Mouse (Mus musculus): Measurements from ENCODE around the gene Calcb. TPM values are rescaled to one million over a fixed set of nuclear protein-coding genes. Genes with fewer than 3 reads are reported as not detected.

The Calcb gene
- polyA plus RNA-seq, 1 experiment from 2014 or later: 0.75 TPM

DNA sequence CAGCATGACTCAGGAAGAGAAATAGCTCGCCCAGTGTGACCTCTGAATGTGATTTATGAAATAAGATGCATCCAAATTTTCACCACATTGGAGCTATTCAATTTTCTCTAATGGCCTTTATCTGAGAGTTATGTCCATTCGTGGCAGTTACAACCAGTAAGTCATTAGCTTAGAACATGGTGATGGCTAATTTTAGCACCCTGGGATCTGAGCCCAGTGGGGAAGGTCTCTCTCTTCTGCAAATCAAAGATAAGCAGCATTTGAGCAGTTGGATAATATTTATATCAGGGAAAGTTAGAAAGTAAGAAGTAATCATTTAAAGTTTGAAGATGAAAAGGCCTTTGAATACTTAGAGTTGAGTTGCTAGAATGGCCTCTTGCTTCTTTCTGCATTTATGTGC lies 44.2 kb downstream of the Calcb start:
- H3K9ac ChIP-seq (replicated peaks): no peak overlapping the region
- no peaks in the 10 kb centered on the region for H3K9me3 ChIP-seq
- no peaks in the 10 kb centered on the region for H3K36me3 ChIP-seq
- 84% methylated on average over 2 of the region's 2 CpGs for WGBS
- ATAC-seq (ENCODE audit: low FRiP score, low read depth): no peak
- H3K4me1 ChIP-seq: no peaks in the 10 kb centered on the region
- H3K27ac ChIP-seq (replicated peaks): no peak overlapping the region
- H3K4me3 ChIP-seq: no peak overlapping the region
- no peak overlapping the region for H3K4me2 ChIP-seq (replicated peaks)
- no peaks in the 10 kb centered on the region for H3K27me3 ChIP-seq

DNA sequence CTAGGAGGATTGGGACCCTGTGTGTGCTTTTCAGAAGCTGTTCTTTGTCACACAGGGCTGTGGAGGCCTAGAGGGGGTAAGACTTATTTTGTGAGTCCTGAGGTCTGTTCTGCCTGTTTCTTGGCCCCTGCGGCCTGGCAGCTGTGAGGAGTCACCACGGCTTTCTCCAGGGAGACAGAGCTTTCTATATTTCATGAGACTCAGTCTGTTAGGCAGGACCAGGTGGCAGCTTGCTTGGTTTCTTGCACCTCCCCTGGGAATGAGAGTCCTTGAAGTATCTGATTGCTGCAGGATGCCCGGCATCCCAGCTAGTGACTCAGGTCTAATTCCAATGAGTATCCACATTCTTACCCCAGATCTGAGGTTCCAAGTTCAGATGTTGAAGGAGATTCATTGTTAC lies 46.8 kb downstream of the Calcb start:
- H3K9ac ChIP-seq (replicated peaks): no peak overlapping the region
- H3K27me3 ChIP-seq: no peaks in the 10 kb centered on the region
- no peaks in the 10 kb centered on the region for H3K36me3 ChIP-seq
- 80% methylated on average over 3 of the region's 3 CpGs for WGBS
- H3K4me1 ChIP-seq: no peaks in the 10 kb centered on the region
- no peak overlapping the region for H3K27ac ChIP-seq (replicated peaks)
- H3K4me2 ChIP-seq (replicated peaks): no peak overlapping the region
- H3K4me3 ChIP-seq: no peak overlapping the region
- ATAC-seq (ENCODE audit: low FRiP score, low read depth): no peak
- H3K9me3 ChIP-seq: no peaks in the 10 kb centered on the region

DNA sequence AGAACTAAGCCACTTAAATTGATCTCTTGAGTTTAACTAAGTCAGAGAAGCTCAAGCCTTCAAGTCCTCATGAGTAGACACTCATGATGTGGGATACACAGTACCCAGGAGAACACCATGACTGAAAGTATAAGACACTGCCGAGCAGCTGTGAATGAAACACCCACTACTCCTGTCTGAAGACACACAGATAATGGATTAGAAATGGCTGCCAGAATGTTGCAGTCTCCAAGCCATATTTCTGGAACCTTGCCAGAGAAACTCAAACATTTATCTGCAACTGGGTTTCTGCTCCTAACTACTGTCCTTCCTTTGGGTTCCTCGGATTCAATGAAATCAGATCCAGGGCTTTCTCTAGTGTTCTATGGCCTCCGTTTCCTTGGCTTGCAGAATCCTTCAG lies 48.1 kb downstream of the Calcb start:
- Histone ChIP-seq H3K9me3 (no peaks in the 10 kb centered on the region), H3K4me2 (replicated peaks) (no peak overlapping the region), H3K4me1 (no peaks in the 10 kb centered on the region), H3K27ac (replicated peaks) (no peak overlapping the region), H3K36me3 (no peaks in the 10 kb centered on the region), H3K27me3 (no peaks in the 10 kb centered on the region), H3K9ac (replicated peaks) (no peak overlapping the region), H3K4me3 (no peak overlapping the region)
- no peak for ATAC-seq (ENCODE audit: low FRiP score, low read depth)
- 85% methylated on average over 3 of the region's 3 CpGs for WGBS

DNA sequence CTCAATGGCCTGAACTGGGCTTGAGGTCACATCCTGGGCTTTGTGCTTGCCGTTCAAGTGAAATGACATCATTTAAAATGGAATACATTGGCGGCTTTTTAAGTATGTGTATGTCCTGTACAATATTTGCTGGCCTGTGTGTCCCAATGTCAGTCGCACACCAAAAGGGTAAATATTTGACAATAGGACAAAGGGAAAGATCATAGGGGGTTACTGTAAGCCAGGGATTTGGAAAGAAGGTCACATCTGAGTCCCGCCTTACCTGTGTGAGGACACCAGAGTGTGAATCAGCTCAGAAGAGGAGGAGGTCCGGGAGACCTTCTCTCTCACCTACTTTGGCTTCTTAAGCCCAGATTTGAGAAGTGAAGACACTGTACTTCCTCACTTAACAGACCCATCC lies 50.1 kb downstream of the Calcb start:
- no peak for ATAC-seq (ENCODE audit: low FRiP score, low read depth)
- Histone ChIP-seq H3K9ac (replicated peaks) (no peak overlapping the region), H3K4me2 (replicated peaks) (no peak overlapping the region), H3K36me3 (no peaks in the 10 kb centered on the region), H3K27me3 (no peaks in the 10 kb centered on the region), H3K4me1 (no peaks in the 10 kb centered on the region), H3K4me3 (no peak overlapping the region), H3K27ac (replicated peaks) (no peak overlapping the region), H3K9me3 (no peaks in the 10 kb centered on the region)
- 91% methylated on average over 5 of the region's 5 CpGs for WGBS

DNA sequence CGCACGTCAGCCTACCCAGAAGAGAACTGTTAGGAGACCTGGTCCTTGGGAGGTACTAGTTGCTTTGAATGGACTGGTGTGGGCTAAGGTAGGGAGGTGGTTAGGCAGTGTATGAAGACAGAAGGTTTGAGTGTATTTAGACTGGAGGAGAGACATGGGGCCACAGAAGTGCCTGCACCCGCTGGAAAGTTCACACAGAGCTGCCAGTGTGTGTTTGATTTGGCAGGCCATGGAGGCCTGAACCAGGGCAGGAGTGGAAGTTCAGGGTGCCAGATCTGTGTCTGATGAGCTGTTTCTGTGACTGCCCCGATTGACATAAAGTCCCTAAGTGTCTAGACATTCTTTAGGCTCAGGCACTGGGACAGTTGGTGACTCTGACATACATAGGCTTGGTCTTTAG lies 50.6 kb downstream of the Calcb start:
- ATAC-seq (ENCODE audit: low FRiP score, low read depth): no peak
- 79% methylated on average over 4 of the region's 4 CpGs for WGBS
- H3K9me3 ChIP-seq: no peaks in the 10 kb centered on the region

DNA sequence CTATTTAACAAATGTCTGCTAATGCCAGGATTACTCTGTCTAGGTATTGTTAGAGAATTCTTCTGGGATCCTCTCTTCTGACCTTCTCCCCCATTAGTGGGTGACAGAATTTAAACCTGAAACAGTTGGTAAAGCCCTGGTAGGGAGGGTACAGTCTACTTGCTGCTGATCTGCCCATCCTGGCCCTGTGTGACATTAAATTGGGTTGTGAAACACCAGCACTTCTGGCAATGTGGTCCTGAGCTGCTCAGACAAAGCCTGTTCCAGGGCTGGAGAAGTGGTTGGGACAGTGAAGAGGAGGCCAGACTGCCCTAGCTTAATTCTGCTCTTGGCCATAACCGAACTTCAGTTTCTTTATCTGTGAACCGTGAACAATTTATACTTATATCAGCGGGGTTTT lies 52.1 kb downstream of the Calcb start:
- WGBS: 99% methylated on average over 3 of the region's 3 CpGs
- H3K9me3 ChIP-seq: no peaks in the 10 kb centered on the region
- no peaks in the 10 kb centered on the region for H3K36me3 ChIP-seq

More for the DNA sequence above, 50.6 kb downstream of the Calcb start:
- no peak overlapping the region for H3K4me3 ChIP-seq
- no peaks in the 10 kb centered on the region for H3K27me3 ChIP-seq
- no peak overlapping the region for H3K4me2 ChIP-seq (replicated peaks)
- H3K27ac ChIP-seq (replicated peaks): no peak overlapping the region
- no peak overlapping the region for H3K9ac ChIP-seq (replicated peaks)
- no peaks in the 10 kb centered on the region for H3K4me1 ChIP-seq
- no peaks in the 10 kb centered on the region for H3K36me3 ChIP-seq

DNA sequence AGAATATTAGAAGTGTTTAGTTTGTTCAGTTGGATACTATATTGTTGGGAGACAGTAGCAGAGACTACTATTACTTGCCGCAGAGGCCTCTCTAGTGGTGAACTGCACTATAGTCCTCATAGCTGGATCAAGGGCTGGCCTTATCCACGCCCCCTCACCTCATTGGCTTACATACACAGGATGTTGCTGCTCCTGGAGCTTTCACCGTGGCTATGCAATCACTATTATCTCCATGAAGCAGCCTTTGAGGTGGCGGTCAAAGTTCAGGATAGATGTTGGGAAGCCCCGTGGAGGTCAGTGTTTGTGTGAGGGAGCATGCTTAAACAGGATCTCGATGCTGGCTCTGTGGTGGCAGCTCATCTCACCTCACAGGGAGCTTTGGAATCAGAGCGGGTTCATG lies 53.4 kb downstream of the Calcb start:
- Histone ChIP-seq H3K27me3 (no peaks in the 10 kb centered on the region), H3K4me1 (no peaks in the 10 kb centered on the region), H3K4me3 (no peak overlapping the region), H3K27ac (replicated peaks) (no peak overlapping the region), H3K4me2 (replicated peaks) (no peak overlapping the region), H3K9me3 (no peaks in the 10 kb centered on the region), H3K36me3 (no peaks in the 10 kb centered on the region), H3K9ac (replicated peaks) (no peak overlapping the region)
- no peak for ATAC-seq (ENCODE audit: low FRiP score, low read depth)
- 83% methylated on average over 7 of the region's 7 CpGs for WGBS

More for the DNA sequence above, 52.1 kb downstream of the Calcb start:
- Histone ChIP-seq H3K4me2 (replicated peaks) (no peak overlapping the region), H3K27me3 (no peaks in the 10 kb centered on the region), H3K27ac (replicated peaks) (no peak overlapping the region), H3K4me3 (no peak overlapping the region), H3K9ac (replicated peaks) (no peak overlapping the region), H3K4me1 (no peaks in the 10 kb centered on the region)
- ATAC-seq (ENCODE audit: low FRiP score, low read depth): no peak

Other genes starting within 250 kb of the Calcb start
- gene Cyp2r1, start 155.7 kb upstream of the Calcb start, polyA plus RNA-seq (2016; fragmentation: Nextera tagmentation; extraction: Ambion mirVana): 1.2 and 1.4 TPM in 2 replicates
- gene Calca, start 82.3 kb upstream of the Calcb start, polyA plus RNA-seq (2016; fragmentation: Nextera tagmentation; extraction: Ambion mirVana): 16.9 and 49.8 TPM in 2 replicates
- gene Insc, start 25.1 kb downstream of the Calcb start, polyA plus RNA-seq (2016; fragmentation: Nextera tagmentation; extraction: Ambion mirVana): 1.3 and 1.8 TPM in 2 replicates

Measured in midbrain, embryonic 12.5 days (tissue).